Mouse (Mus musculus) fibroblast of lung, adult 2 months (primary cell): ENCODE results near the gene Ppp1r21.
A peak's percentile ranks its signal among the peaks of the same experiment; 100 is the strongest.

ENCODE experiments used
- DNase-seq: peaks from one replicate; pipeline ENCODE4 v3.0.0-alpha.2; 2011; ENCODE audit warnings: low read depth

The Ppp1r21 gene

DNA sequence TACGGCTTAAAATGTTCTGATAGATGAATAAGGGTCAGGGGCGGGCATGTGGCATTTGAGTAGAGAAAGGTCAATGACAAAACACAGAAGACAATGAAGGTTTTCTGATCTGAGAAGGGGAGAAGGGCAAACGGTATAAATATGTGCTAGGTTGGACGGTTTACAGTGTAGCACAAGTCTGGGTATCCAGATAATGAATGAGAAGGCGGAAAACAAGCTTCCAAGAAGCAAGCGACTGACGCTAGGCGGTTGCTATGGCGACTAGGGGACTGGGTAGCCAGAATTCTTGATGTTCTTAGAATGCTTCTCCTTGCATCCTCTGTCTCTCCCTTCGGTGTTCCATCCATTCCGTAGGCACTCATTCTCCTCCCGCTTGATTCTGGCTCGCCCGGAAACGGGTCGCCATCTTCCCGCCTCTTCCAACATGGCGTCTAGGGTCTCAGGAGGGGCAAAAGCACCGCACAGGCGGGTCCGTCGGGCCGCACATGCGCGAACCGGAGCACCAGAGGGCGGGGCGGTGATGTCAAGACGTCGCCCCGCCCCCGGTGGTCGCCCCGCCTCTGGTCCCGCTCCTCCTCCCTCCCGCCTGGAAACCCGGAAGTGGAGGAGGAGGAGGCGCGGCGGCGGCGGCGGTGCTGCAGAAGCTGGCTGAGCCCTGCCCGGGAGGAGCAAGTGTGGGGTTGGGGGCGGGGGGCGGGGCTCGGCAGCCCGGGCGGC lies at the start of gene Ppp1r21:
Gene Ppp1r21, plus strand, starts transcription at position 600 of the 717 bp plus-strand sequence.
- peak; percentile 86 for DNase-seq

DNA sequence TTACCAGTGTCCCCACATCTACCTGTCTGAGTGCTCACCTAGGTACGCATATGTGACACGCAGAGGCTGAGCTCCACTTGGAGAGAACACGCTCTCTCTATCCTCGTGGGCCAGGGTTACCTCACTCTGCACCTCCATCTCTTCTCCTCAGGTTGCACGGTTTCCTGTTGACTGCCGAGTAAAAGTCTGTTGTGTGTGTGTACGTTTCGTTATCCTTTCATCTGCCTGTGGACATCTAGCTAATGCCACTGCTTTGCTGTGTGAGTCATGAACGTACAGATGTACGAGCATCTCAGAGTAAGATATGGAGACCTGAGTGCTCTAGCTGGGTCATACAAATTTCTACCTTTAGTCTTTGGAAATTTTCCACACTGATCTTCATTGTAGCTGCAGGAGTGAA lies 49.5 kb upstream of the Ppp1r21 start:
- DNase-seq: no peak

DNA sequence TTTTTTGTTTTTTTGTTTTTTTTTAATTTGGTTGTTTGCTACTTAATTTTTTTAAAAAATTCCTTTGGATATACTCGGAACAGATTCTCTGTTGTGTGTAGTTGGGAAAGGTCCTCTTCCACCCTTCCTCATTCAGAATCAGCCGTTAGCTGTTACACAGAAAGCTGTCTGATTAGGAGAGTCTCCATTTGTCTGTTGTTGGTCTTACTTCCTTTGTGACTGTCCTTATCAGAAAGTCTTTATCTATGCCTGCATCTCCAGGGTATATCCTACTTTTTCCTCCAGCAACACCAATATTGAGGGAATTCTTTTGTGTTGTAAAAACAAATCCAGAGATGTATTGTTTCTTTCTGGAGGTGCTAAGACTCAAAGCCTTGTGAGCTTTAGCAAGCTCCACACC lies 48.9 kb upstream of the Ppp1r21 start:
- no peak for DNase-seq

DNA sequence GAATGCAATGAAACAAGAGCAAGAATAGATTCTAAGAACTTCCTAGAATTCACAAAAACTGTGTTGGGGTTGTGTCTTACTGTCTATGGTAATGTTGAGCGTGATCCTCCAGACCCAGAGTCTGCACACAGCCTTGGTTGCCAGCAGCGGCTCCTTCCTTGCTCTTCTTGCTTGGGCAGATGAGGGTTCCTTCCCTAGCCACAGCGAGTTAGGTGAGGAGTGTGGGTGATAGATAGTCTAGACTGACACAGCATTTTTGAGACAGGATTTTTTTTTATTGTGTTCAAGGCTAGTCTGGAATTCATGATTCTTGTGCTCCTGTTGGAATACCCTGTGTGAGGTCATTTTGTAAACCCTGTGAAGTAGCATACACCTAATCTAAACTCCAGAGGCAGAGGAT lies 48.3 kb upstream of the Ppp1r21 start:
- no peak for DNase-seq

DNA sequence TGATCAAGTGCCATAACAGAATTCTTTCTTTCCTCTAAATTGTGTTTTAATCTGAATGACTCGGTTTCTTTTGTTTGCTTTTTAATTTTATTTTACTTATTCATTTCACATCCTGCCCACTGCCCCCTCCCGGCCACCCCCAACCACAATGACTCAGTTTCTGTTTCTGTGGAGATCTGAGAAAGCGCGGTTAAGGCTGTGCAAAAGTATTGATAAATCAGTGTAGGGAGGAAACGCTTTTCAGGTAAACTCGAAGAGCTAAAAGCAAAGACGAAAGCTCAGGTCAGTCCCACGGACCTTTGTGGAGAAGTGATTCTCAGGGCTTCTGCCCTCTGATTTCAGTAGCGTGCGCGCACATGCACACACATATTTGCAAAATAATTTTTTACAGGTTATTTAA lies 45.4 kb upstream of the Ppp1r21 start:
- no peak for DNase-seq

DNA sequence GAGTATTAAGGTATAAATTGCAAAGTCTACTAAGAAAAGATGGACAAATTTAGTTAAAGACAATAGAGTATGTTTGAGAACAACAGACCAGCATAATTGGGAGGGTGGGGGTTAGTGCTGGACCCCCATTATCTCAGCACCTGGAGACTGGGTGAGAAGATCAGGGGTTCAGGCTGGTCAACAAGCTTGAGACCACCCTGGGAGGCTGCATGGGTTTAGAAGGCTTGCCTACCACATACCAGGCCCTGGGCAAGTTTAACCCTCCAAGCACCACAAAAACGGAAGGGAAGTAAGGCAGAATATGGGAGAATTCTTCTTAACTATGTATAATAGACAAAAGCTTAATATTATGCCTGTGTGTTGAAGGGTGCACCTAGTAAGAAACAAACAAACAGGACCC lies 45.0 kb upstream of the Ppp1r21 start:
- no peak for DNase-seq

DNA sequence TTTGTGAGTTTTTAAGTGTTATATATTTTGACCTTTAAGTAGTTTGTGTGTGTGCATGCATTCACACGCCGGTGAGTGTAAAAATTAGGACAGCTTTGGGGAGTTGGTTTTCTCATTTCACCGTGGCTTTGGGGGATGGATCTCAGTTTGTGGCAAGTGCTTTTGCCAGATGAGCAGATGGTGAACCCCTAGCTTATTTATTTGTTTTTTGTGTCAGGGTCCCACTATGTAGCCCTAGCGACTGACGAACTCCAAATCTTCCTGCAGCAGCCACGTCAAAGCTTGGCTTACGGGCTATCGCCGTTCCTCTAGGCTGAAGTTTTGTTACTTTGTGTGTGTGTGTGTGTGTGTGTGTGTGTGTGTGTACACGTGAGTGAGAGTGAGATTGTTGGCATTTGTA lies 39.4 kb upstream of the Ppp1r21 start:
- no peak for DNase-seq

DNA sequence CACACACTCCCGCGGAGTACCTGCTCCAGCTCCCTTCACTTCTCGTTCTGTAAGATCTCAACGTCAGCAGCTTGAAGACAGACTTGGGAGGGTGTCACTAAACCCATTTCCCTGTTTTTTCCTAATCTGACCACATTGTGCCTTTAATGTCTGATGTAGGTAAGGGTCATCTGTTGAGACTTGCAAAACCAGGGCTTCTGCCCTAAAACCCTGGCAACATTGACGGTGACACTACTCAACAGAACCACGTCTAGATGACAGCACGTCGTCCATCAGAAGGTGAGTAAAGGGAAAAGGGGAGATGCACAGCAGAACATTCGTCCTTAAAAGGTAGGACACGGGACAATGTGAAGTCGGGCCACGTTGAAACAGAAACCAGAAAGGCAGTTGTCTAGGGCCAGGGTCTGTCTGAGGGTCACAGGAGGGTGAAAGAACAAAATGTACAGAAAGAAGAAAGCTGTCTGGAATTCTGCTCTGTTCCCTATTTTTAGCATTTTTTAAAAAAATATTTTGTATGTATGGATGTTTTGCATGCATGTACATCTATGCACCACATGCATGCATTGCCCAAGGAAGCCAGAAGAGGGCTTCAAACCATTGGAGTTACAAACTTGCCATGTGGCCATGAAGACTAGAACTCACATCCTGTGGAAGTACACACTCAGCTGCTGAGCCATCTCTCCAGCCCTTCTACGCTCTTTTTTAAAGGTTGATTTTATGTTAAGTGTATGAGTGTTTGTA lies 38.4 kb upstream of the Ppp1r21 start:
- DNase-seq: no peak

DNA sequence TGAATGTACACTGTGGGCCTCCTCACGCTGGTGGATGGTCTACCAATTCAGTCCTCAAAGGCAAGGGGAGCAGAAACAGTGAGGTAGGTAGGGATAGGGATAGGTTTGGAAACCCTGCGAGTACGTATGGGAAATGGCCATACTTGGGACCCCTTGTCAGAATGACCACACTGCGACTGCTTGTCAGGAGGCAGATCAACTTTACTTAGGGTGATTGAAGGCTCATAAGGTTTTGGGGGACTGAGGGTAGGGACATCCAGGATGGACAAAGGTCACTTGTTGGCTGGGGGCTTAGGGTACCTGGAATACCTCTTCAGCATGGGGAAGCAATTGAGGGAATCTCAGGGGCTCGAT lies 37.8 kb upstream of the Ppp1r21 start:
- DNase-seq: no peak

DNA sequence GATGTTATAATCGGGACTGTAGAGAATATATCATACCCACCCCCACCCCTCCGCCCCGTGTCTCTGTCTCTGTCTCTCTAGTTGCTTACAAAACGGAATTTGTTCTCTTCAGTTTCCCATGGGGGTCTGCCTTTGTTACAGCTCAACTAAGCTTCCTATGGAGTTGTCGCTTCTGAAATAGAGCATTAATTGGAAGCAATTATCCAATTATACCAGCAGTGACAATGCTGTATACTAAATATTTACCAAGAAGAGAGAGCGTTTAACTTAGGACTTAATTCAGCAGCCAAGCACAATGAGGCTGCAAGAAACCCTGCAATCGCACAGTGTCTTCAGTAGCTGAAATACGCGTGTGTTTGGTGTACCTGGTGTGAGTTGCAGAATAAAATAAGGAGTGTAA lies 36.4 kb upstream of the Ppp1r21 start:
- DNase-seq: no peak

DNA sequence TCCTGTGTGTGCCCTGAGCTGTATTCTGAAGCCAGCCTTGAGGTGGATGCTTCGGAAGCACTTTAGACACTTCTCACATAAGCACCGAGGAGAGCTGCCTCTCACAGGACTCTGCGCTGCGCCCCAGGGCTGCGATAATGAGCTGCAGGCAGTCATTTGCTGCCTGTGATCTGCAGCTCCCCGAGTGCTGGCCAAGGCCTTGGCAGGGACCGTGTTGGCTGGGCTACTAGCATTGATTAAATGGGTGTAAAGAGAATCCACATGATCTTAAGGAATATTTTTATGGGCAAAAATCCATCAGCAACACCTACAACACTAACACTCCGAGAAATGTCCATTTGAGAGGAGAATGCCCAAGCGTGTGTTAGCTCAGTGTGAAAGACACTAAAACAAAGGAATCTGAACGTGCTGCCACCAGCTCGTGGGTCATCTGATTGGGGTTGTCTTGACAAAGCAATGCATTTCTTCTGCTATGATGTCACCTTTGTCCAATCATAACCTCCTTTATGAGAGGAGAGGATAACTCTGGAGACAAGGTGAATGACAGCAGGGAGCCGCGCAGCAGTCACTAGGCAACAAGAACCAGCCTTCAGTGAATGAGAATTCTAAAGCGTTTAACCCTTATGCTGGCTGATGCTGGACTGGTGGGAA lies 35.7 kb upstream of the Ppp1r21 start:
- DNase-seq: no peak

DNA sequence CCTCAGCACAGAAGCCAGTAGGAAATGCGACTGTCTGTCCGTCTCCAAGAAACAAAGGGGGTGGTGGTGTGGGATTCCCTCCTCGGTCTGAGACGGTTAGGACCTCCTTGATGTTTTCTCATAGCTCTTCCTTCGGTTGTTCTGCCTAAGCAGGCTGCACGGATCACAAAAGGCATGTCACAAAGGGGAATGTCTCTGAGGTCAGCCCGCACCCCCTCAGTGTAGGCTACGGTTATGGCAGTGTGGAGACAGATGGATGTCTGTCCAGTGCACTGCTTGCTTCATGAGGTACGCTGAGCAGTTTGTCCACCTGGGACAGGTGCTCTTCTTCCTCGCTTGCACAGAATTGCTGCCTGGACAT lies 35.2 kb upstream of the Ppp1r21 start:
- no peak for DNase-seq

DNA sequence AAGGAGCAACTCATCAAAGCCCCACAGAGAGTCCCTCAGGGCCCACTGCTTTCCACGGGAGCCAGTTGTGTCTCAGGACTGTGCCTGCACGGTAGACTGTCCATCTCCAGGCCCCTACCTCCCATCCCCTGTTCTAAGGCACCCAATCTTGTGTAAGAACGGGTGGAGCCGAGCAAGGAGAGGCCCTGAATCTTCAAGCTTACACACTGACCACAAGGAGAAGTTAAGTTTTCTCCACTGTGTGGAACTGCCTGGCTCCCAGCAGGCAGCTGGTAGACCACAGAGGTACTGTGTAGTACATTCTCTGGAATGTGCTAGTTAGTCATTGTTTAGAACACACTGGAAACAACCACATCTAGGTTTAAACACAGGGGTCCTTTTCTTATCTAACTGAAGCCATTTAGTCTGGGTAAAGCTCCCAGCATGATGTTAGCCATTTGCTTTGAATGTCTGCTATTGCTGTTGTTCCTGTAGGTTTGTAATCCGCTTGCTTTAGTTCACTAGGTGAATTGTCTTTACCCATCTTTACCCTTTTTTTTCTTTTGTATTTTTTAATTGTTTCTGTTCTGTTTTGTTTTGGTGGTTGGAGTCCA lies 31.7 kb upstream of the Ppp1r21 start:
- DNase-seq: no peak

DNA sequence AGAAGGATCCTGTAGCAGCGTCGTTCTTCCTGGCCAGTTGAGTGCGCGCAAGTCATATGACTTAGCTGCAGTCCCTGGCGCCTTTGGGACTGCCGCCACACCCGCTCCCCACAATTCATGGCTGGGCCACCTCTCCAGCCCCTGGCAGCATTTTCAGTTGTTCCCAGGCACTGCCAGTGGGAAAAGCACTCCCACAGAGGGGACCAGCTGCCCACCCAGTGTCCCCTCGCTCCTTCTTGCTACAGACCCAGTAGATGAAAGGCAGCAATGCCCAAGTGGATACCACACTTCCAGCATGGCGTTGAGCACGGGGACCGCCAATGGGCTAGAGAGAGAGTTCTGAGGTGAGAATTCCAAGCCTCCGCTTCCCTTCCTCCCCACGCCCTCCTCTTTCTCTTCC lies 25.9 kb upstream of the Ppp1r21 start:
- DNase-seq: no peak

DNA sequence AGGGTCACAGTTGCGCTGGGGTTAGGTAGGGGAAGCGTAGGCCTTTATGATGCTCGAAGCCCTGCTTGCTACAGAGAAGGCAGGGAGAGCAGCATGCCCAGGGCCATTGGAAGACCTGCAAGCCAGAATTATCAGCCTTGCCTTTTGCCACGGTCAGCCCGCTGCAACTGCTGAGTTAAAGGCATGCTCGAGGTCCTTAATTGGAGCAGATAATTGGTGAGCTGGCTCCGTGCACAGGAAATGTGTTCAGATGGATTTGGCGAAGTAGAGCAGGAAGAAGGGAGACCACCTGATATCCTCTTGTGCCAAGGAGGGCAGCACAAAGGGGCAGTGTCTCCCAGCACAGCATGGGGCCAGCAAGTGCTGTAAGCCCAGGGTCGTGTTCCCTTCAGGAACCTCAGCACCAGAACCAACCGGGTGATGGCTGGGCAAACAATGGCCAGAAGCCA lies 24.6 kb upstream of the Ppp1r21 start:
- DNase-seq: no peak

DNA sequence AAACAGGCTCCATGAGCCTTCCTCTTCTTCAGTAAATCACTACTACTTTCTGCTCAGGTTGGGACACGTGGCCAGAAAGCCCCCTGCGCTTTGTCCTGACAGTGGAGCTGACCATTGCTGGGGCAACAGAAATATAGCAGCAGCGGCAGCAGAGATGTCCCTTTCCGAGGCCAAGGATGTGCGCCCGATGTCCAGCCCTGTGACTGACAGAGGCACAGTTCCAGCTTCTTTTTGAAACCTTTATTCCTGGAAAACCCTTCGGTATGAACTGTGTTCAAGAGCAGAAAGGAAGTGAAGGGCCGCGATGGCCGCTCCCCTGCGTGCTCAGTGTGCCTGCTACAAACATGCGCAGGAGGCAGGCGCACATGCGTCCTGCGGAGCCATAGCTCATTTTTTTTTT lies 24.0 kb upstream of the Ppp1r21 start:
- no peak for DNase-seq

DNA sequence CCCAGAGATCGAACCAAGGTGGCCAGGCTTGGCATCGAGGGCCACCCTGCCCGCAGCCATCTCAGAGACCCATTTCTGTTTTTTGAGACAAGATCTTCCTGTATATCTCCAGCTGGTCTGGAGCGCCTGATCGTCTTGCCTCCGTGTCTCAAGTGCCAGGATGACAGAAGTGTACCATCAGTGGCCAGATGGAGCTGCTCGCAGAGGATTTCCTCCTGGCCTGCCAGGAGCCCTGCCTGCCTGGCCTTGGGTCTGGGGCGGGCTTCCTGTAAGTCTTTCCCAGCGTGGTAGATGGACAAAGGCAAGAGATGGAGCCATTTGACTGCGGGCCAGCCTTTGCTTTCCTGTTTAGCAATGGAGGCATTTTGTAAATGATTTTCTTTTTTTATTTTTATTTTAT lies 22.5 kb upstream of the Ppp1r21 start:
- DNase-seq: no peak

DNA sequence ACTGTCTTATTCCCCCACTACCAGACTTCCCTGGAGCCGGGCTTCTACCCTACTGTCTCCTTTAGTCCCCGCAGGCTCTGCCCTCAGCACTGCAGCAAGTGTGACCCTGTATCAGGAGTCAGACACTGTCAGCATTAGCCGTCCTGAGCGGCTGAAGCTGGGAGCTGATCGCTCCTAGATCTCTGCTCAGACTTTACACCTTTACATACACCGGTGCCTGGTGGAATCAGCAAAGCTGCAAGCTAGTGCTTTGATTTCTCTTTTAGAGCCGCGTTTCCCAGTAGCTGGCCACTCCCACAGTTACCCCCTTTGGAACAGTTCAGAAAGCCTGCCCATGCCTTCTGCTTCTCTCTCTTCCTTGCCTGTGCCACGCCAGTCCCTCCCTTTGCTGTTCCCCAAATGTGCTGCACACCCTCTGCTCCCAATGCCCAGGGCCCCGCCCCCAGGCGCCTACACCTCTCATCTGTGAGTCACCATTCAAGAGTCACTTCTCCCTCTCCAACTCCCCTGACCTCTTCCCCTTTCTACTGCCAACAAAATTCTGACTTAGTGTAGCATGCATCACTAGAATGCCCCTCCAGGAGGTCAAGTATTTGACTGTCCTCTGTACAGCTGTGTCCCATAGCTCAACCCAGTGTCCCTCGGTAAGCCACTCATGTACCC lies 20.9 kb upstream of the Ppp1r21 start:
- DNase-seq: peak; percentile 76

DNA sequence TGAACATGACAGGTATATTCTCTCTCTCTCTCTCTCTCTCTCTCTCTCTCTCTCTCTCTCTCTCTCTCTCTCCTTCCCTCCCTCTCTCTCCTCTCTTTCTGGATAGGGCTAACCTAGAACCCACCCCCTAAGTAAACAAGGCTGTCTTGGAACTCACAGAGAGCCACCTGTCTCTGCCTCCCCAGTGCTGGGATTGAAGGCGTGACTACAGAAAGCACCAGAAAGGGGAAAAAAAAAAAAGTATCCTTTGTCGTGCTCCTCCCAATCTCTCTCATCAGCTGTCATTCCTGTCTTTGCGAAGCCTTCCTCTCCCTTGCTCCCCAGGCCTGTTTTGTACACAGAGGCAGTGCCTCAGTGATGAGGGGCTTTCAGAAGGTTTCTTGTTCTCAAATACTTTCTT lies 19.9 kb upstream of the Ppp1r21 start:
- no peak for DNase-seq

DNA sequence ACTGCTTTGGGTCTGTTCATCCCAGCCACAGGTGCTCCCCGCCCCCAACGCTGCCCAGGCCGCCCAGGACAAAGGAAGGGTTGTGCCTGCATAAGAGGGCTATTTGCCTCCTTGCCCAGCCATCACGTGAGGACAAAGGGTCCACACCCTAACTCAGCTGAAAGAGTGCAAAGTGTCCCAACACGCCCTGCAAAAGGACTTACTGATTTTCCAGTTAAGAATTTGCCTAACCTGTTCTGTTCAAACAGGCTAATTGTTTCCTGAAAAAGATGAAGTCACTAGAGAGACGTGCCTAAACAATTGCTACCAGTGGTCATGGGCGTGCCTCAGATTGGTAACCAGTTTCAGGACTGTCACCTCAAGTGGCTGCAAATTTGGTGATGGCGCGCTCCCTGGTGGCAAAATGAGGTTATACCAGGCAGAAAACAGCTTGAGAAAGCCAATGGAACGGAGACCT lies 18.8 kb upstream of the Ppp1r21 start:
- DNase-seq: no peak

DNA sequence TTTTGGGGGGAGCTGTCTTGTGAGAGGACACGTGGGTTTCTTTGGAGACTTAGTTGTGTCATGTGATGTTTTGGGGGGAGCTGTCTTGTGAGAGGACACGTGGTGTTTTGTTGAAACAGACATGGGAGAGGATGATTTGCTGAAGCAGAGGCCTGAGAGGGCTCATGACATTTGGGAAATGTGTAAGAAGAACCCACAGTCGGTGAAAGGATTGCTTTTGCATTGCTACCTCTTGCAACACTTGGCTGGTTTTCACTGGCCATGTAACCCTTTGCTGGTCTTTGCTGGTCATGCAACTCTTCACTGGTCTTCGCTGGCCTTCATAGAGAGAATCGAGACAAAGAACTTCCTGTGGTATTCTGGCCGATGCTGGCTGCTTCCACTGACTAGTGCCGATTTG lies 13.4 kb upstream of the Ppp1r21 start:
- no peak for DNase-seq

DNA sequence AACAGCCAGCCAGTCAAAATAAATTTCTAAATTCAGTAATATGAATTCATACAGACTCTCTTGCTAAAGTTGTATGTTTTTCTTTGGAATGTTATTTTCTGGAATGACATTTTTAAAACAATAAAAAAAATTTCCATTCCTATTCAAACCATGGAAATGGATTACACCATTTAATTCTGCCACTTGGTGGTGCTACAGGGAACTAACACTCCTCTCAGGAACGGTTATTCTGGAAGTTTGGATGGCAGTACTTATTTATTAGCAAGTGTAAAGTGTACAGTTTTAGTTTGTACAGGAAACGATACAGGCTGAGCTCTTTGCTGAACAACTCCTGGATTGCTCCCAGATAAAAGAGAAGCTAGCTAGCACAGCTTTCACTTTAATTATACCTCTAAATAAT lies 2.1 kb upstream of the Ppp1r21 start:
- DNase-seq: peak; percentile 49
